Mouse (Mus musculus) brain, embryonic 14.5 days (tissue): ENCODE results near the gene Setd1b.
A peak's percentile ranks its signal among the peaks of the same experiment; 100 is the strongest.

ENCODE experiments used
- CTCF ChIP-seq: fragments of 200-500 bp; IDR thresholded peaks from 2 replicates; pipeline ENCODE4 v1.5.1; 2012; ENCODE audit warnings: inconsistent platforms, mild to moderate bottlenecking, moderate library complexity, borderline replicate concordance; ENCODE audit not compliant: insufficient read depth, insufficient read length; ENCODE audit errors: extremely low read depth
- POLR2A ChIP-seq: fragments of 200-500 bp; IDR thresholded peaks from 2 replicates; pipeline ENCODE4 v1.6.1; 2012; ENCODE audit warnings: mild to moderate bottlenecking, inconsistent platforms, borderline replicate concordance; ENCODE audit not compliant: poor library complexity, insufficient read depth, insufficient read length, severe bottlenecking; ENCODE audit errors: extremely low read depth

DNA sequence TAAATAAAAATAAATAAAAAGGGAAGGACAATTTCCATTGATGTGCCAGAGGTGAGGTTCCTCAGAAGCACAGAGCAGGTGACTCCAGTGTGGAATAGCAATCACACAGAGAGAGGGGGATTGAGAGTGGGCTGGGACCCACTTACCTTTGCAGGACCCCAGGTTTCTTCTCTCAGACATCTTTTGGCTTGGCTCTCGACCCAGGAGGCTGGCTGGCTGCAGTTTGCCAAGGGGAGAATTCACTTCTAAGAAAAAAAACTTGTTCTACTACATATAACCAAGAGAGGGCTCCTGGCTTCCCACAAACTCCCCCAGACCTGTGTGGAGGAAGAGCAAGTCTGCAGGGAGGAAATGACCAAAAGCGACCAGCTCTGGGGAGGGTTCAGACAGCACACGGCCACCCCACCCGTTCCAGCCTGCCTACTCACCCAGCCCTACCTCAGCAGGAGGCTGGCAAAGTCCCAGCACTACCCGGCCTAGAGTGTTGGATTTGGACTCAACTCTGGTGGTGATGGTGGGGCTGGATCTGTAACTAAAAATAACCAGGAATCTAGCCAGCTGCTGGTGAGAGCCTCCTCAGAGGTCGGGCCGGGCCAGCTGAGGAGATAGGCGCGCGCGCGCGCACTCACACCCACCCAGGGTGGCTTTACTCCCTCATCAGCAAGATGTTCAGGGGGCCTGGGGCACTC, 7.7 kb upstream of the Setd1b start:
- TF ChIP-seq CTCF (peak; percentile 1; the same call in 1 of the 2 replicates), POLR2A (no peak)
